Mouse (Mus musculus) midbrain, embryonic 14.5 days (tissue): ENCODE measurements around the gene Med29. TPM values are rescaled to one million over a fixed set of nuclear protein-coding genes. Genes with fewer than 3 reads are reported as not detected.

Experiments used
- ATAC-seq: fragments of 200-750 bp; cut with Nextera tagmentation; 2 replicates; pipeline ENCODE4 v1.8.0; 2017; ENCODE audit warnings: moderate number of reproducible peaks, moderate library complexity; ENCODE audit not compliant: low FRiP score, low TSS enrichment
- DNase-seq: peaks from one replicate; pipeline ENCODE4 v3.0.0-alpha.2; 2015
- H3K27ac ChIP-seq: fragments of 300-500 bp; sonication (generic); replicated peaks from 2 replicates; pipeline ENCODE4 v1.5.1; 2014; ENCODE audit warnings: mild to moderate bottlenecking, low read depth, low read length, moderate library complexity
- H3K27me3 ChIP-seq: fragments of 300-500 bp; sonication (generic); 2 replicates; pipeline ENCODE4 v1.6.1; 2014; ENCODE audit warnings: low read length, control low read depth, mixed read lengths; ENCODE audit not compliant: control insufficient read depth, insufficient read depth
- H3K36me3 ChIP-seq: fragments of 300-500 bp; sonication (generic); 2 replicates; pipeline ENCODE4 v1.6.1; 2014; ENCODE audit warnings: low read length, control low read depth; ENCODE audit not compliant: control insufficient read depth, insufficient read depth
- H3K4me1 ChIP-seq: fragments of 300-500 bp; sonication (generic); 2 replicates; pipeline ENCODE4 v1.6.1; 2014; ENCODE audit warnings: mild to moderate bottlenecking, antibody characterized with exemption, low read length, control low read depth; ENCODE audit not compliant: control insufficient read depth, insufficient read depth
- H3K4me2 ChIP-seq: fragments of 300-500 bp; sonication (generic); 2 replicates; pipeline ENCODE4 v1.6.1; 2014; ENCODE audit warnings: mild to moderate bottlenecking, low read length, moderate library complexity
- H3K4me3 ChIP-seq: fragments of 300-500 bp; sonication (generic); replicated peaks from 2 replicates; pipeline ENCODE4 v1.5.1; 2014; ENCODE audit warnings: low read depth, low read length
- H3K9ac ChIP-seq: fragments of 300-500 bp; sonication (generic); replicated peaks from 2 replicates; pipeline ENCODE4 v1.6.1; 2014; ENCODE audit warnings: mild to moderate bottlenecking, low read length, moderate library complexity
- H3K9me3 ChIP-seq: fragments of 300-500 bp; sonication (generic); 2 replicates; pipeline ENCODE4 v1.6.1; 2016; ENCODE audit warnings: low read length, control low read depth, mixed read lengths; ENCODE audit not compliant: control insufficient read depth
- WGBS: fragments of 180-500 bp; shearing (Covaris S2); extraction: QIAGEN DNeasy Blood & Tissue Kit; methylation state at CpG from one replicate; pipeline ENCODE4 v1.1.7; 2014; 5-methylcytosine and 5-hydroxymethylcytosine counted together
- polyA plus RNA-seq: library from polyadenylated mRNA; unstranded; fragments of >200 nt; fragmentation: Nextera tagmentation; extraction: Ambion mirVana; gene quantifications from 2 replicates; pipeline ENCODE4 v1.2.1, GENCODE M21; 2014

Gene Med29
- polyA plus RNA-seq, 1 experiment from 2014 or later: 38.3 TPM

DNA sequence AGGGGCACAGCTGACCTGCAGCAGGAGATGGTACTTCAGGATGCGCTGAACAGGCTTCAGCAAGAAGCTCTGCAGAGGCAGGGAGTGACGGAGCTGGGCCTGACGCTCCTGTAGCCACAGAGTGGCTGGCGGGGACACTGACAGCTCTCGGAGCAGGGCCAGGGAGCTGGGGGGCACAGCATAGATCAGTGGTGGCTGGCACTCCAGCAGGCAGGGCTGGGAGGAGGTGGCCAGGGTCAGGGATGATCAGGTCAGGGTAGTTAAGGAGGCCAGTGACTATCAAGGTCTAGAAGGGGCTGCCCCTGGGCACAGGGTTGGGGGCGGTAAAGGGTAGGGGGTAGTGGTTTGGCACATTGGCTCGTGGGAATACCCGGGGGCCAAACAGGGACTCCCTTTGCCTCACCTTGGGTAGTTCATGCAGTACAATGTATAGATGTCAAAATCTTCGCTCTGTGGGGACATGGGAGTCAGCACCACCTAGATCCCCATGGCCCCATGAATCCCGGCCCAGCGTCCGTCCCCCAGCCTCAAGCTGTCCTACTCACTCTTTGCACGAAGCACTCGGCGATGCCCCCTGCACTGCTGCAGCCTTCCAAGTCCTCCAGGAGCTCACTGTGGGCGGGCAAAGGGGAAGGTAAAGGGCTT, 24.1 kb downstream of the Med29 start:
- peaks cover 41% of the 10 kb centered on the region for H3K36me3 ChIP-seq
- DNase-seq: no peak

DNA sequence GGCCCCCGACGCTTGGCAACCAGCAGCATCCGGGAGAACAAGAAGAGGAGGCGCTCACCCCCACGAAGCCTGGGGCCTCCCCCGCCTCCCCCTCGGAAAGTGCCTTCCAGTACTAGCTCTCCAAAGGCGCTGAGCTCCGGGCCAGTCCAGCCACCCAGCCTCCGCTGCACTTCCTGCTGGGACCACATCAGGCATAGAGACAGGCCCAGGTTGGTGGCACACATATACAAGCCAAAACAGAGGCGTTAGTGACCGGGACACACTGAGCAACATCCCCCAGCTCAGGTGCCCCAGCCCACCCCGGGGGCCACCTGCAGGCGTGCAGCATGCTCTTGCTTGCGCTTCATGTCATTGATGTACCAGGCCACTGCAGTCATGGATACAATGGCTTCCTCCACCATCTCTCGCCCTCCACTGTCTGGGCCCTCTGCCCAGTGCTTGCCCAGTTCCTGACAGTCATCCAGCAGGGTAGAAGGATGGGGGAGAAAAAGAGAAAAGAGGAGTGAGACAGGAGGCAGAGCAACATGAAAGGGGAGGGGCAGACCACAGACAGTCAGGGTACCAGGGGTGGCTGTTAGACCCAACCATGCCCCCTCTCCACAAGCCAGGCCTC, 24.7 kb downstream of the Med29 start:
- H3K36me3 ChIP-seq: peaks cover 43% of the 10 kb centered on the region
- WGBS: 91% methylated on average over 16 of the region's 16 CpGs
- H3K4me2 ChIP-seq: no peak overlapping the region
- no peak overlapping the region for H3K9ac ChIP-seq
- H3K4me1 ChIP-seq: peaks cover 17% of the 10 kb centered on the region; the same call in 1 of the 2 replicates
- ATAC-seq (no peak), DNase-seq (no peak)
- no peak overlapping the region for H3K4me3 ChIP-seq
- no peaks in the 10 kb centered on the region for H3K27me3 ChIP-seq
- no peak overlapping the region for H3K27ac ChIP-seq
- H3K9me3 ChIP-seq: no peaks in the 10 kb centered on the region

More for the DNA sequence above, 24.1 kb downstream of the Med29 start:
- 93% methylated on average over 16 of the region's 16 CpGs for WGBS
- no peak overlapping the region for H3K4me2 ChIP-seq
- no peak overlapping the region for H3K9ac ChIP-seq
- H3K27me3 ChIP-seq: no peaks in the 10 kb centered on the region
- no peaks in the 10 kb centered on the region for H3K9me3 ChIP-seq
- H3K27ac ChIP-seq: no peak overlapping the region
- no peak for ATAC-seq
- peaks cover 17% of the 10 kb centered on the region; the same call in 1 of the 2 replicates for H3K4me1 ChIP-seq
- no peak overlapping the region for H3K4me3 ChIP-seq

- no peak overlapping the region for H3K9ac ChIP-seq
- DNase-seq: no peak
- peaks cover 9% of the 10 kb centered on the region; the same call in 1 of the 2 replicates for H3K4me1 ChIP-seq
- H3K4me2 ChIP-seq: no peak overlapping the region
- H3K36me3 ChIP-seq: peaks cover 60% of the 10 kb centered on the region
- no peak overlapping the region for H3K27ac ChIP-seq
- 93% methylated on average over 16 of the region's 16 CpGs for WGBS
- no peak for ATAC-seq
- H3K27me3 ChIP-seq: no peaks in the 10 kb centered on the region
- no peak overlapping the region for H3K4me3 ChIP-seq
- H3K9me3 ChIP-seq: no peaks in the 10 kb centered on the region
Observed at GRCm38 (mm10) chr7:28362441-28363060, 30.0 kb downstream of the Med29 start.

GRCm38 (mm10) chr7:28361647-28362341, 30.7 kb downstream of the Med29 start:
- Histone ChIP-seq H3K4me1 (peaks cover 9% of the 10 kb centered on the region; the same call in 1 of the 2 replicates), H3K36me3 (peaks cover 52% of the 10 kb centered on the region), H3K4me2 (no peak overlapping the region), H3K27me3 (no peaks in the 10 kb centered on the region), H3K9ac (no peak overlapping the region), H3K27ac (no peak overlapping the region), H3K9me3 (no peaks in the 10 kb centered on the region), H3K4me3 (no peak overlapping the region)
- ATAC-seq (no peak), DNase-seq (no peak)
- WGBS: 97% methylated on average over 20 of the region's 20 CpGs

DNA sequence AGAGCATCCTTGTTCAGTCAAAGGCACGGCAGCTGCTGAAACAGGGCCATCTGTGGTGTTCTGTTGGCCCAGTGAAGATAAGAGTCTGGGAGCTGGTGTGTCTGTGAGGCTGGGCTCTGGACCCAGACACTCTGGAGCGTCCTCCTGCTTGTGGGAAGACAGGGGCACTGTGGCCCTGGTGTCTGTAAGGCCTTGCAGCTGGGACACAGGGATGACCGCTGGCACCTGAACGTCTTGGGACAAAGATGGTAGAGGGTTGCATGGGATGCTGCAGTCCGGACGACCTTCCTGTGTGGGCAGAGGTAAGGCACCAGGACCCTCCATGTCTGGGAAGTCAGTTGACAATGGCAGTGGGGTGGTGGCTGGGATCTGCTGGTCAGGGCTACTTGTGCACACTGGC, 32.2 kb downstream of the Med29 start:
- H3K4me2 ChIP-seq: no peak overlapping the region
- no peaks in the 10 kb centered on the region for H3K9me3 ChIP-seq
- 95% methylated on average over 6 of the region's 6 CpGs for WGBS
- H3K4me3 ChIP-seq: no peak overlapping the region
- DNase-seq (no peak), ATAC-seq (no peak)
- peaks cover 9% of the 10 kb centered on the region; the same call in 1 of the 2 replicates for H3K4me1 ChIP-seq
- H3K36me3 ChIP-seq: peaks cover 46% of the 10 kb centered on the region
- H3K9ac ChIP-seq: no peak overlapping the region
- no peaks in the 10 kb centered on the region for H3K27me3 ChIP-seq
- no peak overlapping the region for H3K27ac ChIP-seq

GRCm38 (mm10) chr7:28359854-28360253, 32.7 kb downstream of the Med29 start:
- WGBS: 93% methylated on average over 10 of the region's 10 CpGs

DNA sequence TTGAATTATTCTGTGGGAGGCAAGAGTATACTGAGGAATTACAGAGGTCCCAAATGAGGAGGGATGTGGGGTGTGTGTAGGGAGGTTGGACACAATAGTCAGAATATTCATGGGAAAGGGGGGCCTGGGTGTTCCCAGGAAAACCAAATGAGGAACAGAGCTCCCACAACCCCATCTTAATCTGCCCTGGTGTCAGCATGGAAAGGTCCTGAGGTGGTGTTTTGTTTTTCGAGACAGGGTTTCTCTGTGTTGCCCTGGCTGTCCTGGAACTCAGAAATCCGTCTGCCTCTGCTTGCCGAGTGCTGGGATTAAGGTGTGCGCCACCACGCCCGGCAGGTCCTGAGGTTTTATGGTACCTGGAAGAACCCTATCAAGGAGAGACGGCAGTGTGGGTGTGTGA, 34.1 kb downstream of the Med29 start:
- DNase-seq: no peak
- Histone ChIP-seq H3K27me3 (no peaks in the 10 kb centered on the region), H3K9ac (peak overlapping the region; percentile 31; the same call in 1 of the 2 replicates), H3K27ac (peak overlapping the region; percentile 32; the same call in 1 of the 2 replicates), H3K4me1 (peaks cover 9% of the 10 kb centered on the region; the same call in 1 of the 2 replicates), H3K4me2 (no peak overlapping the region), H3K36me3 (peaks cover 45% of the 10 kb centered on the region), H3K9me3 (no peaks in the 10 kb centered on the region), H3K4me3 (no peak overlapping the region)
- ATAC-seq: no peak
- WGBS: 51% methylated on average over 7 of the region's 7 CpGs

More at GRCm38 (mm10) chr7:28359854-28360253, 32.7 kb downstream of the Med29 start:
- H3K27ac ChIP-seq: no peak overlapping the region
- H3K27me3 ChIP-seq: no peaks in the 10 kb centered on the region
- H3K36me3 ChIP-seq: peaks cover 45% of the 10 kb centered on the region
- H3K4me1 ChIP-seq: peaks cover 9% of the 10 kb centered on the region; the same call in 1 of the 2 replicates
- no peaks in the 10 kb centered on the region for H3K9me3 ChIP-seq
- ATAC-seq: no peak
- H3K4me3 ChIP-seq: no peak overlapping the region
- H3K9ac ChIP-seq: no peak overlapping the region
- DNase-seq: no peak
- no peak overlapping the region for H3K4me2 ChIP-seq

DNA sequence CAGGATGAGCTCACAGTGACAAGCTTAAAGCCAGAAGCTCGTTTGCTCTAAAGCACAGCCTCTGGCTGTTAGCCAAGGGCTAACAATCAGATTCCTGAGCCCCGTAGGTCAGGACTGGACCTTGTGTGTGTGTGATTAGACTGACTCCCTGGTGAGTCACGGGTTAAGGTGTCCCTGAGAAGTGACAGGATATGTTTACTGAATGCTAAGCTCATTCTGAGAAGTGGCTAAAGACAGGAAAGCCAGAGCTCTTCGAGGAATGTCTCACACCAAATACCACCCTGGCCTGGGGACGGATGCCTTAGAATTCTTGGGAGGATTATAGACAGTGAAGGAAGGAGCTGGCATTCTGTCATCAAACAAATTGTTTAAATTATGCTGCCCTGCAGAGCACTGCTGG, 34.5 kb downstream of the Med29 start:
- H3K9ac ChIP-seq: peak overlapping the region; percentile 31; the same call in 1 of the 2 replicates
- 2% methylated on average over 5 of the region's 5 CpGs for WGBS

More for the DNA sequence above, 34.5 kb downstream of the Med29 start:
- Histone ChIP-seq H3K27ac (peak overlapping the region; percentile 32), H3K4me3 (no peak overlapping the region), H3K27me3 (no peaks in the 10 kb centered on the region), H3K36me3 (peaks cover 49% of the 10 kb centered on the region), H3K4me2 (peak overlapping the region; percentile 12; the same call in 1 of the 2 replicates), H3K9me3 (no peaks in the 10 kb centered on the region), H3K4me1 (peaks cover 9% of the 10 kb centered on the region; the same call in 1 of the 2 replicates)
- peak; percentile 46 for DNase-seq
- no peak for ATAC-seq
